Mouse (Mus musculus) neural tube, embryonic 14.5 days (tissue): ENCODE data around the gene Gm11437. TPM values are rescaled to one million over a fixed set of nuclear protein-coding genes. Genes with fewer than 3 reads are reported as not detected.
A peak's percentile ranks its signal among the peaks of the same experiment; 100 is the strongest.

Experiments
- ATAC-seq: fragments of 200-750 bp; cut with Nextera tagmentation; 2 replicates; pipeline ENCODE4 v1.8.0; 2017; ENCODE audit warnings: low read depth, mild to moderate bottlenecking, moderate TSS enrichment, moderate library complexity
- H3K27ac ChIP-seq: fragments of 300-500 bp; sonication (generic); 2 replicates; pipeline ENCODE4 v1.5.1; 2014; ENCODE audit warnings: low read depth, mild to moderate bottlenecking, control low read depth, low read length, moderate library complexity, mixed read lengths
- H3K27me3 ChIP-seq: fragments of 300-500 bp; sonication (generic); 2 replicates; pipeline ENCODE4 v1.6.1; 2014; ENCODE audit warnings: low read length; ENCODE audit not compliant: control insufficient read depth, insufficient read depth
- H3K36me3 ChIP-seq: fragments of 300-500 bp; sonication (generic); 2 replicates; pipeline ENCODE4 v1.6.1; 2014; ENCODE audit warnings: low read length, mixed read lengths; ENCODE audit not compliant: control insufficient read depth, insufficient read depth
- H3K4me1 ChIP-seq: fragments of 300-500 bp; sonication (generic); 2 replicates; pipeline ENCODE4 v1.6.1; 2014; ENCODE audit warnings: low read length; ENCODE audit not compliant: control insufficient read depth, insufficient read depth
- H3K4me2 ChIP-seq: fragments of 300-500 bp; sonication (generic); 2 replicates; pipeline ENCODE4 v1.6.1; 2014; ENCODE audit warnings: mild to moderate bottlenecking, low read depth, low read length, control low read depth
- H3K4me3 ChIP-seq: fragments of 300-500 bp; sonication (generic); 2 replicates; pipeline ENCODE4 v1.5.1; 2014; ENCODE audit warnings: low read depth, low read length, control low read depth, mixed read lengths
- H3K9ac ChIP-seq: fragments of 300-500 bp; sonication (generic); replicated peaks from 2 replicates; pipeline ENCODE4 v1.6.1; 2014; ENCODE audit warnings: low read depth, mild to moderate bottlenecking, control low read depth, low read length, mixed read lengths
- H3K9me3 ChIP-seq: fragments of 300-500 bp; sonication (generic); 2 replicates; pipeline ENCODE4 v1.6.1; 2016; ENCODE audit warnings: low read length; ENCODE audit not compliant: control insufficient read depth
- WGBS: fragments of 180-500 bp; shearing (Covaris S2); extraction: QIAGEN DNeasy Blood & Tissue Kit; methylation state at CpG from one replicate; pipeline ENCODE4 v1.1.7; 2014; 5-methylcytosine and 5-hydroxymethylcytosine counted together
- polyA plus RNA-seq: library from polyadenylated mRNA; unstranded; fragments of >200 nt; fragmentation: Nextera tagmentation; extraction: Ambion mirVana; gene quantifications from 2 replicates; pipeline ENCODE4 v1.2.1, GENCODE M21; 2014

The Gm11437 gene
- polyA plus RNA-seq, 1 experiment from 2014 or later = 0.16 TPM

- ATAC-seq = peak; percentile 74
- no peaks in the 10 kb centered on the region for H3K27me3 ChIP-seq
- no peaks in the 10 kb centered on the region for H3K9me3 ChIP-seq
- H3K36me3 ChIP-seq = no peaks in the 10 kb centered on the region
- H3K4me2 ChIP-seq = peak overlapping the region; percentile 78
- peak overlapping the region; percentile 83 for H3K4me3 ChIP-seq
- peak overlapping the region; percentile 83 for H3K27ac ChIP-seq
- under 1% methylated on average over 43 of the region's 44 CpGs for WGBS
- H3K9ac ChIP-seq = peak overlapping the region; percentile 73
- peaks cover 10% of the 10 kb centered on the region for H3K4me1 ChIP-seq
Measured at GRCm38 (mm10) chr11:84179954-84180598, 12.8 kb upstream of the Gm11437 start.

GRCm38 (mm10) chr11:84179226-84179953 lies 12.1 kb upstream of the Gm11437 start:
- H3K9ac ChIP-seq = peak overlapping the region; percentile 73
- no peaks in the 10 kb centered on the region for H3K36me3 ChIP-seq
- no peaks in the 10 kb centered on the region for H3K27me3 ChIP-seq
- peak overlapping the region; percentile 83 for H3K27ac ChIP-seq
- H3K4me1 ChIP-seq = peaks cover 10% of the 10 kb centered on the region
- H3K9me3 ChIP-seq = no peaks in the 10 kb centered on the region
- H3K4me3 ChIP-seq = peak overlapping the region; percentile 83
- ATAC-seq = peak; percentile 97
- H3K4me2 ChIP-seq = peak overlapping the region; percentile 78
- WGBS = under 1% methylated on average over 72 of the region's 85 CpGs

GRCm38 (mm10) chr11:84178571-84178970 lies 11.3 kb upstream of the Gm11437 start:
- Histone ChIP-seq H3K27ac (no peak overlapping the region), H3K4me3 (no peak overlapping the region), H3K9me3 (no peaks in the 10 kb centered on the region), H3K4me2 (peak overlapping the region; percentile 78; the same call in 1 of the 2 replicates), H3K36me3 (no peaks in the 10 kb centered on the region), H3K4me1 (peaks cover 10% of the 10 kb centered on the region), H3K27me3 (no peaks in the 10 kb centered on the region), H3K9ac (no peak overlapping the region)
- WGBS = 36% methylated on average over 4 of the region's 4 CpGs
- no peak for ATAC-seq

GRCm38 (mm10) chr11:84172539-84173435 lies 5.5 kb upstream of the Gm11437 start:
- Histone ChIP-seq H3K9me3 (no peaks in the 10 kb centered on the region), H3K27me3 (no peaks in the 10 kb centered on the region), H3K27ac (no peak overlapping the region), H3K4me1 (no peaks in the 10 kb centered on the region), H3K9ac (no peak overlapping the region), H3K4me3 (no peak overlapping the region), H3K4me2 (no peak overlapping the region), H3K36me3 (no peaks in the 10 kb centered on the region)
- 78% methylated on average over 11 of the region's 11 CpGs for WGBS
- ATAC-seq = no peak

GRCm38 (mm10) chr11:84168701-84169288 lies 1.5 kb upstream of the Gm11437 start:
- no peaks in the 10 kb centered on the region for H3K27me3 ChIP-seq
- no peaks in the 10 kb centered on the region for H3K36me3 ChIP-seq
- ATAC-seq = no peak
- no peak overlapping the region for H3K9ac ChIP-seq
- 34% methylated on average over 7 of the region's 7 CpGs for WGBS
- no peaks in the 10 kb centered on the region for H3K9me3 ChIP-seq
- no peak overlapping the region for H3K4me2 ChIP-seq
- H3K4me1 ChIP-seq = no peaks in the 10 kb centered on the region
- H3K4me3 ChIP-seq = no peak overlapping the region
- H3K27ac ChIP-seq = no peak overlapping the region

- no peaks in the 10 kb centered on the region for H3K36me3 ChIP-seq
- no peak for ATAC-seq
- H3K4me1 ChIP-seq = no peaks in the 10 kb centered on the region
- H3K27me3 ChIP-seq = no peaks in the 10 kb centered on the region
- WGBS = 70% methylated on average over 4 of the region's 4 CpGs
- H3K9me3 ChIP-seq = no peaks in the 10 kb centered on the region
- H3K4me2 ChIP-seq = no peak overlapping the region
- H3K4me3 ChIP-seq = no peak overlapping the region
- H3K9ac ChIP-seq = no peak overlapping the region
- no peak overlapping the region for H3K27ac ChIP-seq
Measured at GRCm38 (mm10) chr11:84164561-84164960, 2.7 kb downstream of the Gm11437 start.

GRCm38 (mm10) chr11:84164123-84164522 lies 3.2 kb downstream of the Gm11437 start:
- 91% methylated on average over 6 of the region's 6 CpGs for WGBS
- Histone ChIP-seq H3K4me3 (no peak overlapping the region), H3K27ac (no peak overlapping the region), H3K27me3 (no peaks in the 10 kb centered on the region), H3K36me3 (no peaks in the 10 kb centered on the region), H3K4me2 (no peak overlapping the region), H3K4me1 (no peaks in the 10 kb centered on the region), H3K9ac (no peak overlapping the region), H3K9me3 (no peaks in the 10 kb centered on the region)
- no peak for ATAC-seq

- 86% methylated on average over 4 of the region's 4 CpGs for WGBS
- no peak overlapping the region for H3K4me2 ChIP-seq
- no peaks in the 10 kb centered on the region for H3K9me3 ChIP-seq
- no peak for ATAC-seq
- H3K36me3 ChIP-seq = no peaks in the 10 kb centered on the region
- H3K27me3 ChIP-seq = no peaks in the 10 kb centered on the region
- no peak overlapping the region for H3K27ac ChIP-seq
- no peaks in the 10 kb centered on the region for H3K4me1 ChIP-seq
- H3K9ac ChIP-seq = no peak overlapping the region
- H3K4me3 ChIP-seq = no peak overlapping the region
Measured at GRCm38 (mm10) chr11:84156535-84157262, 10.6 kb downstream of the Gm11437 start.
